Mouse (Mus musculus) kidney, postnatal 4 days (tissue): ENCODE data around the gene Slc25a41.
"Not testable (repeated sequence)": the region's sequence is repeated elsewhere in the genome, so short reads cannot be mapped to it uniquely, and the experiment has no call there.

ENCODE experiments used
- DNase-seq, 2 experiments: peaks; one replicate each; pipeline ENCODE4 v3.0.0; 2021; ENCODE audit warnings: mixed read lengths in 2 of 2

Slc25a41 gene

DNA sequence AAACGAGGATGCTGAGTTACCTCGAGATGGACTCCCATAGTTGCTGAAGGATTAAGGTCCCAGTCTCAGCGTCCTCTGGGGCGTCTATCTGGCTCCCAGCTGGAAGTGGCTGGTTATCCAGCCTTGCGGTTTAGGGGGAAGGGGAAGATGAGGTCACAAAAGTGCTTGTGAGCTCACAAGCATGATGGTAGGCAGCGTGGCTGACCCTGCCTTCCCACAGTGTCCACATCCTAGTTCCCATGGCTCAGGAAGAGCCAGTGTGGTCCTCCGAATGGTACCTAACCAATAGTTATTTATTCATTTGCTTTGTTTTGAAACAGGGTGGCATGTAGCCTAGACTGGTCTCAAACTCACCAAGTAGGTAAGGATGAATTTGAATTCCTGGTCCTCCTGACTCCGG is at the start of gene Slc25a41:
Gene Slc25a41, minus strand, starts transcription at position 101 of the 400 bp plus-strand sequence.
- DNase-seq = no peak

- DNase-seq = peak; percentile 55 to 71
Measured at GRCm38 (mm10) chr17:57087049-57087832, 45.8 kb upstream of the Slc25a41 start, which contains the start of gene Tubb4a. TSS of gene Tubb4a (minus strand) at chr17:57087782.

- DNase-seq = no peak
Measured at GRCm38 (mm10) chr17:57085970-57086757, 44.7 kb upstream of the Slc25a41 start.

DNA sequence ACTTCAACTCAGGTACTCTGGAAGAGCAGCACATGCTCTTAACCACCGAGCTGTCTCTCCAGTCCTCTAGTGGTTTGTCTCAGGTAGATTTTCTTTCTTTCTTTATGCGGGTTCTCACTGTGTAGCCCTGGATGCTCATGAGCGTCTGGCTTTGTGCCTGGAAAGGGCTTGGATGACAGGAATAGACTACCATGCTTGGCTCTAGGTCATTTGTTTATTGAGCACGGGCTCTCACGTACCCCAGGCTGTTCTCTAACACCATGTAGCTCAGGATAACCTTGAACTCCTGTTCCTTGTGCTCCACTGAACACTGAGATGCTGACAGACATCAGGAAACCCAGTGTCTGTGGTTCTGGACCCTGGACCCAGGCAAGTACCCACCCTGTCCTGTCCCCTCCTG is 41.0 kb upstream of the Slc25a41 start:
- DNase-seq = no peak

DNA sequence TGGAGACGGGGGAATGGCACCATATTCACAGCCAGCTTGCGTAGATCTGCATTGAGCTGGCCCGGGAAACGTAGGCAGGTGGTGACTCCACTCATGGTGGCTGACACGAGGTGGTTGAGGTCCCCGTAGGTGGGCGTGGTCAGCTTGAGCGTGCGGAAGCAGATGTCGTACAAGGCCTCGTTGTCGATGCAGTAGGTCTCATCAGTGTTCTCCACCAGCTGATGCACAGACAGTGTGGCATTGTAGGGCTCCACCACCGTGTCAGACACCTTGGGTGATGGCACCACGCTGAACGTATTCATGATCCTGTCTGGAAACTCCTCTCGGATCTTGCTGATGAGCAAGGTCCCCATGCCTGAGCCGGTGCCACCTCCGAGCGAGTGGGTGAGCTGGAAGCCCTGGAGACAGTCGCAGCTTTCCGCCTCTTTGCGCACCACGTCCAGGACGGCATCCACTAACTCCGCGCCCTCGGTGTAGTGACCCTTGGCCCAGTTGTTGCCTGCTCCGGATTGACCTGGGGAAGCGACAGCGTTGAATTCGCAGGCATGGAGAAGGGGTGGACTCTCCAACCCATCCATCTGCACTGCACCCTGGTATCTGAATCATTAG is 39.9 kb upstream of the Slc25a41 start:
- no peak for DNase-seq

- no peak for DNase-seq
Measured at GRCm38 (mm10) chr17:57079919-57080318, 38.5 kb upstream of the Slc25a41 start.

DNA sequence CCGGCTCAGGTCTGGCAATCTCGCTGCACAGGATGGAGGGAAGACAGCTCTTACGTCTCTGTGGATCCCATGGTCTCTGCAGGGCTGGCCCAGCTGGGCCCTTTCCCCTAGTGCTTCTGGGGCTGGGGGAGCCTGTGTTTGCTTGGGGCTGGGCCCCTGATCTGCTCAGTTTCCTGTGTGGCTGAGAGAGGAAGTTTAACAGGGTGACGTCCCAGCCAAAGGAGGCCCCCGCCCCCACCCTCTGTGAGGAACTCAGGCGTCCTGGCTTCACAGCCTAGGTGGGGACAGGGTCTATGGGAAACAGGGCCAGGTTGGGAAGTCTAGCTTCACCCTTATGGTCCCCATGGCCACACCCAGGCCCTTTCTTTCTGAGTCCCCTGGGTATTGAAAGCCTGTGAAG is 36.9 kb upstream of the Slc25a41 start, which contains the start of gene Dennd1c:
Gene Dennd1c, minus strand, starts transcription at position 179 of the 400 bp plus-strand sequence.
- DNase-seq = no peak

DNA sequence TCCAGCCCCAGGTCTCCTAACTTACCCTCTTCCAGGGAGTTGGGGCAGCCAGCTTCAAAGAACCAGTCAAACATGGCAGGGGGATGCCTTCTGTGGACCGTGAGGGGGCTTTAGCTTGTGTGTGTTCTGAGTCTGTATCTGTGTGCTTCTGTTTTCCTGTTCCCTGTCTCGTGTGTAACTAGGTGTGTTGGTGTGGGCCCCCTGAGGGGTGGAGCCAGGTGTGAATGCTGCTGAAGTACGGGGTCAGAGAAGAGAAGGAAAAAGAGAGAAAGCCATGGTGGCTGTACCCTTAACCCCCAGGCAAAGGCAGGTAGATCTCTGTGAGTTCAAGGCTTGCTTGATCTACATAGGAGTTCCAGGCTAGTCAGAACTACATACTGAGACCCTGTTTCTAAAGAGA is 35.5 kb upstream of the Slc25a41 start:
- no peak for DNase-seq

DNA sequence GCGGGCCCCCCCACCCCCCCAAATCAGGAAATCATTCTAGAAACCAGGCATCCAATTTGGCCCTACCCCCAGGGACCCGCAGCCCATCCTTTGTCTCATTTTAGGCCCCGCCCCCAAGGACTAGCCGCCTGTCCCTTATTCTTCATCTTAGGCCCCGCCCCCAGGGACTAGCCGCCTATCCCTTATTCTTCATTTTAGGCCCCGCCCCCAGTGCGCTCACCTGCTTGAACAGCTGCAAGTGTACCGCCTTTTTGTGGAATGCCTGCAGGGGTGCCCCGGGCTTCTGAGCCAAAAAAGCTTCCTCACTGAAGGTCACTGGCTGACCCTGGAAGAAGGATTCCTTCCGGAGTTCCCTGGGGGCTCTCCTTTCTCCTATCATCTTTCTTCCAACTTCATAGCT is 29.2 kb upstream of the Slc25a41 start:
- peak; percentile 65 to 77 for DNase-seq

DNA sequence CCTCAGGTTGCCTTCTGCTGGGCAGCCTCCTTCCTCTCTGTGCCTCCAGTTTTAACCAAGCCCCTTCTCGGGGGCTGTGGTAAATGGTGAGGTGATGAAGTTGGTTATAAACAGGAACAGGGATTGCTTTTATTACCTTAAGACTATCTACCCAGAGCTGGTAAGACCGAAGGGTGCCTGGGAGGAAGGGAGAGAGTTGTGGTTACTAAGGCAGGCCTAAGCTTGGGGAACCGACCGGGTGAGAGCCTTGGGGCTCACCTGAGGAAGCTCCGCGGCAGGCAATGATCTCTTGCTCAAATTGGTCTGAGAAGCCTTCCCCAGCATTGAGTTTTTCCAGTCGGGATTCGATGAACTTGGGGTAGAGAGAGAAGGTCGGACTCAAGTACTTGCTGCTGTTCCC is 28.8 kb upstream of the Slc25a41 start:
- DNase-seq = no peak

DNA sequence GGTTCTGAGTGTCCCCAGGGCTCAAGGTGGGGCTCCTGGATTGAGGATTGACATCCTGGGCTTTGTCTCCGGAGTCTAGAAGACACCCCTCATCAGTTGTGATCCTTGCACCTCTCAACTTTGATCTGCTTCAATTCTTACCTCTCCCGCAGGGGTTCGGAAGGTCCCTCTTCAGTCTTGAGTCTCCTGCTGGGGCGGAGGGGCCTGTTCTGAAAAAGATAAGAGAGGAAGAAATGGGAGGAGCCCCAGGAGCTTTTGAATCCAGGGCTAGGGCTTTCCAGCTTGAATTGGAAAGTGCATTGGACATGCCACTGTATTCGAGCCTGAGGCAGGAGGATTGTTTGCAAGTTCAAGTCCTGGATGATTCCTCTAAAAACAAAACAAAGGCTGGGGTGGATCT is 25.5 kb upstream of the Slc25a41 start:
- no peak for DNase-seq

GRCm38 (mm10) chr17:57063031-57063430 is 21.6 kb upstream of the Slc25a41 start:
- DNase-seq = peak; percentile 29 to 47

- DNase-seq = peak; percentile 36 to 58
Measured at GRCm38 (mm10) chr17:57062548-57062947, 21.1 kb upstream of the Slc25a41 start.

- DNase-seq = peak; percentile 77 to 87
Measured at GRCm38 (mm10) chr17:57062011-57062521, 20.6 kb upstream of the Slc25a41 start.

- DNase-seq = peak in 1 of 2 experiments; percentile 21
Measured at GRCm38 (mm10) chr17:57061069-57061468, 19.6 kb upstream of the Slc25a41 start.

GRCm38 (mm10) chr17:57060231-57060801 is 18.9 kb upstream of the Slc25a41 start:
- peak; percentile 93 to 97 for DNase-seq

GRCm38 (mm10) chr17:57059486-57059977 is 18.1 kb upstream of the Slc25a41 start, which contains the start of gene Slc25a23:
TSS of gene Slc25a23 (minus strand) at chr17:57059863.
- DNase-seq = peak; percentile 83 to 89

GRCm38 (mm10) chr17:57058891-57059485 is 17.5 kb upstream of the Slc25a41 start, which contains the start of gene Crb3:
TSS of gene Crb3 (plus strand) at chr17:57059105.
- DNase-seq = peak; percentile 24 to 51

DNA sequence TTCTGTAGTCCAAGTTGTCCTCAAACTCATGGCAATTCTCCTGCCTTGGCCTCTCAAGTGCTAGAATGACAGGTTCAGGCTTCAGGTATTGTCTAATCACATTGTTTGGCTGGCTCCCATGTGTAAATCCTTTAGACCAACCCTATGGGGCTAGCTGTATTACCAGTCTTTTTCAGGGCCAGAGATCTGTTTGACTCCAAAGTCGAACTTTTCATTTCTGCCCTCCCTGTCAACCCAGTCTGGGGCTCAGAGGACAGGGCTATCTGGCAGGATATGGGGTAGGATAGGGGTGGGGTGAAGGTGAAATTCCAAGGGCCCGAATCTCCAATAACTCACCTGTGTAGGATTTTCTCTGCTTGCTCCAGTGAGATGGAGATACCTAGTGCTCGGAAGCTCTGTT is 14.8 kb upstream of the Slc25a41 start:
- DNase-seq = no peak

- DNase-seq = not testable (repeated sequence)
Measured at GRCm38 (mm10) chr17:57051679-57052078, 10.2 kb upstream of the Slc25a41 start.

DNA sequence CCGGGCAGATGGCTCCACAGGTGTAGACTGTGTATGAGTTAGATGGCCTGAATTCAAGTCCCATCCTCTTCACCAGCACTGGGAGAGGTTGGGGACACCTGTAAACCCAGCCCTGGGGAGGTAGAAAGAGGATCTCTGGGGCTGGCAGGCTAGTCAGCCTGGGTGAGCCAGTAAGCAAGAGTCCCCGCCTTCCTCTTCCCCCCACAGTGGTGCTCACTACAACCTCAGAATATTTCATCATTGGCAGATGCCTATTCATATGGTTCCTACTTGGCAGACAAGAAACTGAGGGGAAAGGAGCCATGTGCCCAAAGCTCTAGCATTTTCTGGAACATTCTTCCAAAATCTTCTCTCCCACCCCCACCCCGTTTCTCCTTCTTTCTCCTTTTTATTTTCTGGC is 7.4 kb upstream of the Slc25a41 start:
- no peak for DNase-seq

DNA sequence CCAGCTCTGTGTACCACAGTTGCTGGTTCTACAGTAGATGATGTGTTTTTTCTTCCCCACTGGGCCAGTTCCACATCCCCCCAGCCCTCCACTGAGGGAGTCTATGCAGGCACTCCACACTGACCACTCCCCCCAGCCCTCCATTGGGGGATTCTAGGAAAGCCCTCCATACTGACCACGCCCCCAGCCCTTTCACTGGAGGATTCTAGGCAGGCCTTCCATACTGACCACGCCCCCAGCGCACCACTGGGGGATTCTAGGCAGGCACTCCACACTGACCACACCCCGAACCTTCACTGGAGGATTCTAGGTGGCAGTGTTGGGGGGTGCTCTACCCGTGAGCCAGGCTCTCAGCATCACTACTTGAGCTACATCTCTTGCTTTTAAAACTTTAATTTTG is 6.0 kb upstream of the Slc25a41 start:
- peak; percentile 32 to 53 for DNase-seq
